Mouse (Mus musculus): ENCODE data around the gene Myh6. TPM values are rescaled to one million over a fixed set of nuclear protein-coding genes. Genes with fewer than 3 reads are reported as not detected.
"Not testable (repeated sequence)": the region's sequence is repeated elsewhere in the genome, so short reads cannot be mapped to it uniquely, and the experiment has no call there.

Myh6 gene
- polyA plus RNA-seq, 1 experiment, result 3.3 TPM

DNA sequence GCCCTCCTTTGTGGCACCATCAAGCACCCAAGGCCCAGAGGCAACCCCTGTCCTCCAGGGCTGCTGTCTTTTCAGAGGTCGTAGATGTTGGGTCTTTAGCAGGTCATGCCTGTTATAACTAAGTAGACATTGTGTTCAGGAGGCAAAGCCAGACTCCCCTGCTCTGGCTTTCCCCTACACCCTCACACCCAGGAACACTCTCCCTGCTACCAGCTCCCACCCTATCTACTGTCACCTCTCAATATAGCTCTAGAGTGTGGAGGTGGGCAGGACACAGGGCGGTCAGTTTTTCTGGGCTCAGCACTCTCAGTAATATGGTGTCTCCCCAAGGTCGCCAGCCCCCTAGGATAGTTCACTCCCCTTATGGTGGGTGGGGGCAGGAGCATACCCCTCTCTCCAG is 1.1 kb upstream of the Myh6 start:
- Histone ChIP-seq H3K4me1 (ENCODE audit: control insufficient read depth, insufficient read depth, low read length) (no peaks in the 10 kb centered on the region), H3K27ac (ENCODE audit: control insufficient read depth, insufficient read depth, low read depth, low read length, poor library complexity) (no peak overlapping the region), H3K4me3 (replicated peaks; ENCODE audit: control insufficient read depth, low read depth, low read length) (no peak overlapping the region)
- WGBS, result 82% methylated on average over 3 of the region's 3 CpGs
- TF ChIP-seq POLR2A (IDR thresholded peaks at IDR 0.05; ENCODE audit: borderline replicate concordance, control insufficient read depth, low read depth, low read length) (no peak), CTCF (IDR thresholded peaks at IDR 0.05; ENCODE audit: control insufficient read depth, insufficient read depth, low read length) (no peak)

DNA sequence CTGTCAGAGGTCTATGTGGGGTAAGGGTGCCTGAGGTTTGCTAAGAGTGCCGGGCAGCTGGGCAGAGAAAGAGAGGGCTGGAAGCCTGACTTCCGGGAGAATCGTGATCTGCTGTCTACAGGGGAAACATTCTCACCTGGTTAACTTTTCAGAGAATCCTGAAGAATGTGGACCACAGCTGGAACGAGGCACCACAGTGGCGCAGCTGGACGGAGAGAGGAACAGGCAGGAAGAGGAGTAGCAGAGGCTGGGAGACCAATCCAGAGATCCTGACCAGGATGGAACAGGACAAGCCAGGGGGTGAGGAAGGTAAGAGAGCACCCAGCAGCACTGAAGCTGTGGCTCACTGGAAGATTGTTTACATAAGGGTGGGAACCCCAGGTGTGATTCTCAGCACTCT is 1.1 kb downstream of the Myh6 start:
- no peak for TF ChIP-seq CTCF (IDR thresholded peaks at IDR 0.05; ENCODE audit: control insufficient read depth, insufficient read depth, low read length)
- 69% methylated on average over 6 of the region's 6 CpGs for WGBS
- H3K4me1 ChIP-seq (ENCODE audit: control insufficient read depth, insufficient read depth, low read length), result no peaks in the 10 kb centered on the region
- no peak overlapping the region for H3K4me3 ChIP-seq (replicated peaks; ENCODE audit: control insufficient read depth, low read depth, low read length)
- H3K27ac ChIP-seq (ENCODE audit: control insufficient read depth, insufficient read depth, low read depth, low read length, poor library complexity), result no peak overlapping the region

DNA sequence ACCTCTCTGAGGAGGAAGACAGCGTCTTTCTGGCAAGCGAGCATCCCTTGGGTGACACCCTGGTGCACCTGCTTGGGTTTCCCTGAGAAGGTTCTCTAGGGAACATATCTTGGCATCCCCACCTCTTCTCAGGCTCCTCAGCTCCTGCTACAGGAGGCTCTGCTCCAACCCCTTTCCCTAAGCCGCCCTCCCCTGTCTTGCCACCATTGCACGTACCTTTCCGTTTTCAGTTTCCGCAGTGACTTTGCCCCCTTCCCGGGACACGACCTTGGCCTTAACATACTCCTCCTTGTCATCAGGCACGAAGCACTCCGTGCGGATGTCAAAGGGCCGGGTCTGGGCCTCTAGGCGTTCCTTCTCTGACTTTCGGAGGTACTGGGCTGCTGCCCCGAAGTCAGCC is 1.7 kb downstream of the Myh6 start:
- no peak for TF ChIP-seq POLR2A (IDR thresholded peaks at IDR 0.05; ENCODE audit: borderline replicate concordance, control insufficient read depth, low read depth, low read length)
- no peaks in the 10 kb centered on the region for H3K4me1 ChIP-seq (ENCODE audit: control insufficient read depth, insufficient read depth, low read length)
- no peak overlapping the region for H3K27ac ChIP-seq (ENCODE audit: control insufficient read depth, insufficient read depth, low read depth, low read length, poor library complexity)
- WGBS, result 84% methylated on average over 15 of the region's 15 CpGs
- H3K4me3 ChIP-seq (replicated peaks; ENCODE audit: control insufficient read depth, low read depth, low read length), result no peak overlapping the region

DNA sequence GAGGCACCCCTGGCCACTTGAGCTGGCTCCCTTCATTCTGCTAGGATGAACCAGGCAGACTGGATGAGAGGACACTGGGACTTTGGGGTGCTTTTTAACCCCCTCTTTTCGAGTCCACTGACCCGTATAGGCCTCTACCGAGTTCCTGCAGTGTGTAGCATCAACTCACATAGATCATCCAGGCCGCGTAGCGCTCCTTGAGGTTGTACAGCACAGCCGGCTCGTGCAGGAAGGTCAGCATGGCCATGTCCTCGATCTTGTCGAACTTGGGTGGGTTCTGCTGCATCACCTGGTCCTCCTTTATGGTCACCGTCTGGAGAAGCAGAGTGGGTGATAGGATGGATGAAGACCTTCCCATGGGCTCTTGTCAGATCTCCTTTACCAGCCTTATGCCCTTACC is 3.0 kb downstream of the Myh6 start:
- WGBS, result 84% methylated on average over 11 of the region's 11 CpGs
- Histone ChIP-seq H3K4me1 (ENCODE audit: control insufficient read depth, insufficient read depth, low read length) (no peaks in the 10 kb centered on the region), H3K27ac (ENCODE audit: control insufficient read depth, insufficient read depth, low read depth, low read length, poor library complexity) (no peak overlapping the region), H3K4me3 (replicated peaks; ENCODE audit: control insufficient read depth, low read depth, low read length) (no peak overlapping the region)
- no peak for TF ChIP-seq CTCF (IDR thresholded peaks at IDR 0.05; ENCODE audit: control insufficient read depth, insufficient read depth, low read length)
- TF ChIP-seq POLR2A (IDR thresholded peaks at IDR 0.05; ENCODE audit: borderline replicate concordance, control insufficient read depth, low read depth, low read length), result no peak

DNA sequence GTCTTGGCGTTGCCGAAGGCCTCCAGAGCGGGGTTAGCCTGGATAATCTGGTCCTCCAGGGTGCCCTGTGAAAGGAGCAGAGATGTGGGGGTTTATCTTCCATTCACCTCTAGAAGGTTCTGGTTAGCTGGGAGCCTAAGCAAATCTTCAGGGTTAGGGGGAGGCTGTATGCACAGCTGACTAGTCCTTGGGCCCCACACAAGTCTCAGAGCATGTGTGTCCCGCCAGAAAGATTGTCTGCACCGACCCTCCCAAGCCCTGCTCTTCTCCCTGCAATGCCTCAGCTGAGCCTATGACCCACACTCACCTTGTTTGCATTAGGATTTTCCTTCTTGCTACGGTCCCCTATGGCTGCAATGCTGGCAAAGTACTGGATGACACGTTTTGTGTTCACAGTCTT is 4.0 kb downstream of the Myh6 start:
- Histone ChIP-seq H3K4me1 (ENCODE audit: control insufficient read depth, insufficient read depth, low read length) (no peaks in the 10 kb centered on the region), H3K27ac (ENCODE audit: control insufficient read depth, insufficient read depth, low read depth, low read length, poor library complexity) (no peak overlapping the region), H3K4me3 (replicated peaks; ENCODE audit: control insufficient read depth, low read depth, low read length) (no peak overlapping the region)
- WGBS, result 85% methylated on average over 7 of the region's 7 CpGs
- TF ChIP-seq CTCF (IDR thresholded peaks at IDR 0.05; ENCODE audit: control insufficient read depth, insufficient read depth, low read length) (no peak), POLR2A (IDR thresholded peaks at IDR 0.05; ENCODE audit: borderline replicate concordance, control insufficient read depth, low read depth, low read length) (no peak)

DNA sequence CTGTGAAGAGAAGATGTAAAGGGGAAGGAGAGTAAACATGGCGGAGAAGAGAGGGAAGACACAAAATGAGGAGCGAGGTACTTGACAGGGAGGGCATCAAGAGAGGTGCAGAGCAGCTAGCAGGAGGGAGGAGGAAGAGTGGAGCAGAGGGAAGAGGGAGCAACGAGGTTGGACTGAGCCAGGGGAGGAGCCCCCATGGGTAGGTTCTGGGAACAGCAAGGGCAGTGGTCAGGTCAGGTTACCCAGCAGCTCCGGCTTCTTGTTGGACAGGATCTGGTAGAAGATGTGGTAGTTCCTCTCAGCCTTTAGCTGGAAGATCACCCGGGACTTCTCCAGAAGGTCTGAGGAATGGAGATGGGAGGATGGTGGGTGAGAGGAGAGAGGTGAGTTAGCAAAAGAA is 5.2 kb downstream of the Myh6 start:
- Histone ChIP-seq H3K4me1 (ENCODE audit: control insufficient read depth, insufficient read depth, low read length) (no peaks in the 10 kb centered on the region), H3K27ac (ENCODE audit: control insufficient read depth, insufficient read depth, low read depth, low read length, poor library complexity) (no peak overlapping the region), H3K4me3 (replicated peaks; ENCODE audit: control insufficient read depth, low read depth, low read length) (no peak overlapping the region)
- no peak for TF ChIP-seq POLR2A (IDR thresholded peaks at IDR 0.05; ENCODE audit: borderline replicate concordance, control insufficient read depth, low read depth, low read length)
- TF ChIP-seq CTCF (IDR thresholded peaks at IDR 0.05; ENCODE audit: control insufficient read depth, insufficient read depth, low read length), result no peak
- WGBS, result 68% methylated on average over 5 of the region's 5 CpGs

DNA sequence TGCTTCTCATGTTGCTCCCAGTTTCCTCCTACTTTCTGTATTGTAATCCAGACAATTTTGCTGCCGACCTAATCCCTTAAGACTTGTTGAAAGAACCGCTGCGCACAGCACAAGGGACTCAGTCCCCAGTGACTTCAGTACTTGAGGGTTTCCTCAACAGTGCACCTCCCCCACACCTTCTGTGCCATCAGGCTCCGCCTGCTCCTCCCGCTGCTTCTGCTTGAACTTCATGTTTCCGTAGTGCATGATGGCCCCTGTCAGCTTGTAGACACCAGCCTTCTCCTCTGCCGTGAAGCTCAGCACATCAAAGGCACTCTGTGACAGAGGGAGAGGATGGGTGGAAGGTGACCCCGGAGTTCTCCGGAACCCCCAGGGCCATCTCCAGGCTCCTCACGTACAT is 6.0 kb downstream of the Myh6 start:
- no peaks in the 10 kb centered on the region for H3K4me1 ChIP-seq (ENCODE audit: control insufficient read depth, insufficient read depth, low read length)
- 46% methylated on average over 10 of the region's 10 CpGs for WGBS
- TF ChIP-seq CTCF (IDR thresholded peaks at IDR 0.05; ENCODE audit: control insufficient read depth, insufficient read depth, low read length), result no peak
- no peak for TF ChIP-seq POLR2A (IDR thresholded peaks at IDR 0.05; ENCODE audit: borderline replicate concordance, control insufficient read depth, low read depth, low read length)
- H3K4me3 ChIP-seq (replicated peaks; ENCODE audit: control insufficient read depth, low read depth, low read length), result no peak overlapping the region
- H3K27ac ChIP-seq (ENCODE audit: control insufficient read depth, insufficient read depth, low read depth, low read length, poor library complexity), result no peak overlapping the region

DNA sequence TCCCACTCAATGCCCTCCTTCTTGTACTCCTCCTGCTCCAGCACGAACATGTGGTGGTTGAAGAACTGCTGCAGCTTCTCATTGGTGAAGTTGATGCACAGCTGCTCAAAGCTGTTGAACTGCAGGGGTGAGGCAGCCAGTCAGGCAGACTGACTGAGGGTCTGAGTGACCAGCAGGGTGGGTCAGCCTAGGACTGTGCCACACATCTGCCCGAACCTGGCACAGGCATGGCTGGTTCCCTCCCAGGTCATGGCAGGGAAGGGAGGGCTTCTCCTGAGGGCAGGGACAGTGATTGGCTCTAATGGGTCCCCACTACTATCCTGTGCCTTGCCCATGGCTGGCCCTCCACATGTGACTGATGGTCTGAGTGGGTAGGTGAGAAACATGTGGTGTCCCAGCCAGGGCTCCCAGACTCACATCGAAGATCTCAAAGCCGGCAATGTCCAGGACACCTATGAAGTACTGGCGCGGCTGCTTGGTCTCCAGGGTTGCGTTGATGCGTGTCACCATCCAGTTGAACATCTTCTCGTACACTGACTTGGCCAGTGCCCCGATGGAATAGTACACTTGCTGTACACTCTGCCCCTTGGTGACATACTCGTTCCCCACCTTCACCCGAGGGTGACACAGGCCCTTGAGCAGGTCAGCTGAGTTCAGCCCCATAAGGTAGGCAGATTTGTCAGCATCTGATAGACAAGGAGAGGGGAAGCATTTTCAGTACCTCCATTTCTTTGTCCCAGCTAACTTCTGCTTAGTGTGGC is 6.7 kb downstream of the Myh6 start:
- 79% methylated on average over 12 of the region's 12 CpGs for WGBS
- H3K4me1 ChIP-seq (ENCODE audit: control insufficient read depth, insufficient read depth, low read length); H3K4me3 ChIP-seq (replicated peaks; ENCODE audit: control insufficient read depth, low read depth, low read length); H3K27ac ChIP-seq (ENCODE audit: control insufficient read depth, insufficient read depth, low read depth, low read length, poor library complexity): not testable (repeated sequence)

DNA sequence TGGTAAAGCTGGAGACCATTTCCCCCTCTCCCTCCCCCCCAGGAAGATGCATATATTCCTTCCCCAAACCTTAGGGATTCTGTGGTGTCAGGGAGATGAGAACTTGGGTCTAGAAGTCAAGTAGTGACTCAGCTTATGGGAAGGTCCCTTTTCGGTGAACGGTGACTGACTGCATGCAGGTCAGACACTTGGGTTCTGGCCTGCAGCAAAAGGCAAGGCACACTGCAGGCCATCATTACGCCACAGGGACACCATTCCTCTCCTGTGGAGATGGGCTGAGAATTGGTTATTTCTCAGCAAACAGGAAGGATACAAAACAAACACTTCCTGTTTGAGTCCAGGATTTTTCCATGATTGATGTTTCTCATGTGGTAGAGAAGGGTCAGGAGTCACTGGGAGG is 7.5 kb downstream of the Myh6 start:
- no peak for TF ChIP-seq CTCF (IDR thresholded peaks at IDR 0.05; ENCODE audit: control insufficient read depth, insufficient read depth, low read length)
- TF ChIP-seq POLR2A (IDR thresholded peaks at IDR 0.05; ENCODE audit: borderline replicate concordance, control insufficient read depth, low read depth, low read length), result no peak
- H3K27ac ChIP-seq (ENCODE audit: control insufficient read depth, insufficient read depth, low read depth, low read length, poor library complexity), result no peak overlapping the region
- H3K4me1 ChIP-seq (ENCODE audit: control insufficient read depth, insufficient read depth, low read length), result no peaks in the 10 kb centered on the region
- H3K4me3 ChIP-seq (replicated peaks; ENCODE audit: control insufficient read depth, low read depth, low read length), result no peak overlapping the region
- WGBS, result 84% methylated on average over 3 of the region's 3 CpGs

Data from bone marrow, adult 2 months (tissue).